Mouse (Mus musculus) regulatory T cell (primary cell): ENCODE data around the gene Rbmxl1.
"Not testable (repeated sequence)": the region's sequence is repeated elsewhere in the genome, so short reads cannot be mapped to it uniquely, and the experiment has no call there.

Experiments
- in situ Hi-C: fragments of 300-600 bp; cut with MboI, MseI; formaldehyde crosslinking; loops from one replicate; pipeline ENCODE4 v1.15.1; 2025; ENCODE audit warnings: high pct_unique_total_duplicates

Rbmxl1 gene

GRCm38 (mm10) chr8:78496273-78496672 lies 12.4 kb downstream of the Rbmxl1 start:
- in situ Hi-C loops = not testable (repeated sequence)

DNA sequence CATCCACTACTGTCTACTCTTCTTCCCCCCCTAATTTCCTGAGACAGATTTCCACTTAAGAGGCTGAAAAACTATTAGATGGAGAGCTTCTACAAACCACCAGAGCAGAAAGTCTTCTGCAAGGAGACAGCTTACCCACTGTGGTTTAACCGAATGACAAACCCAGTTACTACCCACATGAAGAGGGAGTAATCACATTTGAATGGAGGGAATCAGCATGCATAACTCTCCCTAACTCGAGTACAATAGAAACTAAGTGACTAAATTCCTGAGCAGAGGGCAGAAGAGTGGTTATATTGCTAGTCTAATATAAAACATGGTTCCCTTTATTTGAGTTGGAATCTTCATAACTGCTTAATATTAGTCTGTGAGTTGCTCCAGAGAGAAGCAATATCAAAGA lies 15.7 kb downstream of the Rbmxl1 start:
- in situ Hi-C loops = no loop called here

DNA sequence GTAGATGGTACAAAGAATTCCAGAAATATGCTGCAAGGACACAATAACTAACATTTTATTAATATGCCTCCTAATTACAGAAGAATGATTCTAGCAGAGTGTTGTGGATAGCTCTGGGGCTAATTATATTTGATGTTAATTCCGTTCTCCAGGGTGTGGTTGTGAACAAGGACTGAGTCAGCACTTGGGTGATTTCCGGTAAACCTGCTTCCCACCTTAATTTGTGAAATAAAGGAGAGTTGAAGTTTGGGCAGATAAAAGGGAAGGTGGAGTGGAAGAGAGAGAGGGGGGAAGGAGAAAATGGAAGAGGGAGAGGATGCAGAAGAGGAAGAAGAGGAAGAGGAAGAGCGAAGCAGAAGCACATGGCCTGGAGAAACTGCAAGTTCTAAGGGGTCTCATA lies 19.0 kb downstream of the Rbmxl1 start:
- in situ Hi-C loops = no loop called here

DNA sequence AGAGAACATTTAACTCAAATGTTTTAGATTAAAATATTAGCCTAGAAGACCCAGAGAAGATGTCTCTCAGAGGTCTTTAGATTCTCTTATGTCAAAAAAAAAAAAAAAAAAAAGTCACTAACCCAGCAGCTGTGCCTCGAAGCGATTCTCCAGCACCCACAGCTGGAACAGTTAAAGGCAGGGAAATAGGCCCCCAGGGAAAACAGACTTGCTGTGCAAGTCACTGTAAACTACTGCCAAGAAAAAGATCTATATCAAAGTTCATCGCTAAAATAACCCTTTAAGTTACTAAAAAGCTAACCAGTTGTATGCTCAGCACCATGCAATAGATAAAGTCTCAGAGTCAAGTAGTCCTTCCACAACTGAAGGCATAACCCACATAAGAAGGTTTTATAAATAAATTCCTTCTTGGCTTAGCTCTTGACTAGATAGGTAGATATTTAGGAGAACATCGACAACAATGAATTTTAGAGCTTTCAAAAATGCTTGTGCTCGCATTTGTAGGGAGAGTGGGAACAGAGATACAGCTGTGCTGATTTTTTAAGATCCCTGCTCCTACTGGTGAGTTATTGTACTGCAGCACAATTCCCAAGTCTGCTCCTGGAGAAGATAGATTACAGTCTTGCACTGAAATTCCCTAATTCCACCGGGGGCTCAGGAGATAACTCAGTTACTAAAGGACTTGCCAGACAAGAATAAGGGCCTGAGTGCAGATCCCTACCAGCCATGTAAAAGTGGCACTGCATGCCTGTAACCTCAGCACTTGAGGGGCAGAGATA lies 31.5 kb downstream of the Rbmxl1 start:
- in situ Hi-C loops = no loop called here

GRCm38 (mm10) chr8:78467889-78468288 lies 40.8 kb downstream of the Rbmxl1 start:
- in situ Hi-C loops = no loop called here

DNA sequence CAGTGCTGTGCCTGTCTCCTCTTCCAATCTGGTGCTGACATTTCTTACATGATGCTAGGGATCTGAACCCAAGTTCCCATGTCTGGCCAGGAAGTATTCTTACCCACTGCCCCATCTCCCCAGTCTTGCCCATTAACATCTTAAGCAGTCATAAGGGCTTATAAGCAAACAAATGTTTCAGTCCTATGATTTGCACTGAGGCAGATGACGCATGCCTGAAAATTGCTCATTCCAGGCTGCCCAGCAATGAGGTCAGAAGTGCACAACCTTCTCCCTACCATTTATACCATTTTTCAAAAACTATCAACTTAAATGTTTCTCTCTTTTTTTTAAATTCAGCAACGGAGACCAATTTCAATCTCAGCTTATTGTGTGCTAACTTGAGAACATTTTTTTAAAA lies 44.8 kb downstream of the Rbmxl1 start:
- in situ Hi-C loops = no loop called here

DNA sequence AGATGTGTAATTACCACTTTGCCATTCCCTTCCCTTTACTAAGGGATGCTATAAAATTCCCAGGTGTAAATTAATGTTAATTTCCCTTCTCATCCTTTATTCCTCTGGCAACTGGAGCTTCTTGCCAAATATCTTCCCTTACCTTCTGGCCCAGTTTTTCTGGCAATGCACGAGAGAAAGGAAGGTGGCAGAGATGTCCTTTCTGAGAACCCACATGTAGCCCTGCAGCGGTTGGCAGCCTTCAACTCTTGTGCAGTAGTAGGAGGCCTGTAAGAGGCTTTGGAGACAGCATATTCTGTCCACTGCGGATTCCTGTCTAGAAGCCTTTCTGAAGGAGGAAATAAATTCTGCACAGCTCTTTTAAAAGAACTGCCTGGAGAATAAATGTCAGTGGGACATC lies 52.3 kb downstream of the Rbmxl1 start:
- in situ Hi-C loops = no loop called here
